Mouse (Mus musculus) embryo, embryonic 9.5 days (tissue): ENCODE results near the gene Pih1d3.

Source experiments
- DNase-seq: peaks from one replicate; pipeline ENCODE4 v3.0.0-alpha.2; 2017; ENCODE audit errors: extremely low spot score

Pih1d3 gene

GRCm38 (mm10) chr1:31222564-31222963 is at the start of gene Pih1d3, which contains the start of gene 4931428L18Rik:
Gene Pih1d3 (plus strand): TSS chr1:31222838.
Gene 4931428L18Rik (minus strand): TSS chr1:31222684.
- DNase-seq = no peak

GRCm38 (mm10) chr1:31175401-31175800 is 47.2 kb upstream of the Pih1d3 start:
- no peak for DNase-seq

GRCm38 (mm10) chr1:31176101-31176500 is 46.5 kb upstream of the Pih1d3 start, which contains the start of gene Lgsn:
Gene Lgsn (plus strand): TSS chr1:31176401.
- DNase-seq = no peak

- no peak for DNase-seq
These were observed 44.4 kb upstream of the Pih1d3 start for GRCm38 (mm10) chr1:31178264-31178663.

- DNase-seq = no peak
These were observed 32.3 kb upstream of the Pih1d3 start for GRCm38 (mm10) chr1:31190237-31190866.

GRCm38 (mm10) chr1:31195633-31196032 is 27.0 kb upstream of the Pih1d3 start:
- DNase-seq = no peak

- no peak for DNase-seq
These were observed 25.7 kb upstream of the Pih1d3 start for GRCm38 (mm10) chr1:31196959-31197358.

- no peak for DNase-seq
These were observed 18.9 kb upstream of the Pih1d3 start for GRCm38 (mm10) chr1:31203771-31204170.

- DNase-seq = no peak
These were observed 17.3 kb upstream of the Pih1d3 start for GRCm38 (mm10) chr1:31205346-31205745.

GRCm38 (mm10) chr1:31205770-31206169 is 16.9 kb upstream of the Pih1d3 start:
- no peak for DNase-seq

- peak; percentile 43 for DNase-seq
These were observed 12.5 kb upstream of the Pih1d3 start for GRCm38 (mm10) chr1:31210144-31210543.

- no peak for DNase-seq
These were observed 7.8 kb upstream of the Pih1d3 start for GRCm38 (mm10) chr1:31214831-31215230.

- no peak for DNase-seq
These were observed 1.9 kb upstream of the Pih1d3 start for GRCm38 (mm10) chr1:31220599-31221250.

- no peak for DNase-seq
These were observed 10.8 kb downstream of the Pih1d3 start for GRCm38 (mm10) chr1:31233319-31234036.

GRCm38 (mm10) chr1:31260218-31260923 is 37.7 kb downstream of the Pih1d3 start:
- DNase-seq = no peak
